Mouse (Mus musculus) liver, adult 2 months (tissue): ENCODE results near the gene Olfr1341.

Source experiments
- CTCF ChIP-seq: fragments of 200-500 bp; IDR thresholded peaks from 2 replicates; pipeline ENCODE4 v1.5.1; 2011; ENCODE audit warnings: low read depth, low read length, control low read depth
- POLR2A ChIP-seq: fragments of 200-500 bp; IDR thresholded peaks from 2 replicates; pipeline ENCODE4 v1.6.1; 2011; ENCODE audit warnings: low read length, control low read depth; ENCODE audit not compliant: insufficient read depth; ENCODE audit errors: extremely low read depth

GRCm38 (mm10) chr4:118739574-118739973 is 36.3 kb downstream of the Olfr1341 start:
- no peak for TF ChIP-seq CTCF
- no peak for TF ChIP-seq POLR2A
